Comparison of ENCODE assay signal across 2 mouse cellular contexts in genomic region chr12:30575952-30576351, GRCm38 (mm10).
TF ChIP-seq lines count a peak whose summit lies in the region.

No protein-coding gene starts in this region.

TF ChIP-seq in ES-E14, 5 proteins besides CTCF, POLR2A, EP300 and RAD21 (continued from another document):
- peak; percentile 77 for TF ChIP-seq MAFK (IDR thresholded peaks at IDR 0.05; ENCODE audit: insufficient read depth, low read depth, low read length)
- TF ChIP-seq HCFC1 (IDR thresholded peaks at IDR 0.05; ENCODE audit: borderline replicate concordance, insufficient read depth, low read length), result no peak

TF ChIP-seq in MEL, 35 proteins besides CTCF, POLR2A, EP300 and RAD21 (continued from another document):
- peak; percentile 51; the same call in 1 of the 2 replicates for TF ChIP-seq MAFK (IDR thresholded peaks at IDR 0.05; ENCODE audit: borderline replicate concordance, low read depth, low read length)
